Mouse (Mus musculus) midbrain, embryonic 16.5 days (tissue): Measurements from ENCODE around the gene Gm49321. TPM values are rescaled to one million over a fixed set of nuclear protein-coding genes. Genes with fewer than 3 reads are reported as not detected.

Experiments
- ATAC-seq: fragments of 200-750 bp; cut with Nextera tagmentation; 2 replicates; pipeline ENCODE4 v1.8.0; 2017; ENCODE audit warnings: moderate TSS enrichment
- H3K27ac ChIP-seq: fragments of 300-500 bp; sonication (generic); 2 replicates; pipeline ENCODE4 v1.5.1; 2014; ENCODE audit warnings: mild to moderate bottlenecking, low read length, mixed read lengths
- H3K27me3 ChIP-seq: fragments of 300-500 bp; sonication (generic); 2 replicates; pipeline ENCODE4 v1.6.1; 2014; ENCODE audit warnings: low read depth, low read length, mixed read lengths; ENCODE audit not compliant: control insufficient read depth, insufficient read depth
- H3K36me3 ChIP-seq: fragments of 300-500 bp; sonication (generic); 2 replicates; pipeline ENCODE4 v1.6.1; 2014; ENCODE audit warnings: mild to moderate bottlenecking, low read length, moderate library complexity, mixed read lengths; ENCODE audit not compliant: control insufficient read depth, insufficient read depth
- H3K4me1 ChIP-seq: fragments of 300-500 bp; sonication (generic); 2 replicates; pipeline ENCODE4 v1.6.1; 2014; ENCODE audit warnings: mild to moderate bottlenecking, low read length, mixed read lengths; ENCODE audit not compliant: control insufficient read depth, insufficient read depth
- H3K4me2 ChIP-seq: fragments of 300-500 bp; sonication (generic); 2 replicates; pipeline ENCODE4 v1.6.1; 2014; ENCODE audit warnings: mild to moderate bottlenecking, low read length, mixed read lengths
- H3K4me3 ChIP-seq: fragments of 300-500 bp; sonication (generic); 2 replicates; pipeline ENCODE4 v1.5.1; 2014; ENCODE audit warnings: low read depth, mild to moderate bottlenecking, low read length, moderate library complexity, mixed read lengths
- H3K9ac ChIP-seq: fragments of 300-500 bp; sonication (generic); 2 replicates; pipeline ENCODE4 v1.6.1; 2014; ENCODE audit warnings: low read depth, low read length, mixed read lengths
- H3K9me3 ChIP-seq: fragments of 300-500 bp; sonication (generic); replicated peaks from 2 replicates; pipeline ENCODE4 v1.6.1; 2014; ENCODE audit warnings: mild to moderate bottlenecking, low read length, mixed read lengths; ENCODE audit not compliant: control insufficient read depth, poor library complexity, severe bottlenecking
- WGBS: fragments of 180-500 bp; shearing (Covaris S2); extraction: QIAGEN DNeasy Blood & Tissue Kit; methylation state at CpG from one replicate; pipeline ENCODE4 v1.1.7; 2014; 5-methylcytosine and 5-hydroxymethylcytosine counted together
- polyA plus RNA-seq: library from polyadenylated mRNA; unstranded; fragments of >200 nt; fragmentation: Nextera tagmentation; extraction: Ambion mirVana; gene quantifications from 2 replicates; pipeline ENCODE4 v1.2.1, GENCODE M21; 2015

The Gm49321 gene
- polyA plus RNA-seq, 1 experiment from 2014 or later, result 21.2 TPM

DNA sequence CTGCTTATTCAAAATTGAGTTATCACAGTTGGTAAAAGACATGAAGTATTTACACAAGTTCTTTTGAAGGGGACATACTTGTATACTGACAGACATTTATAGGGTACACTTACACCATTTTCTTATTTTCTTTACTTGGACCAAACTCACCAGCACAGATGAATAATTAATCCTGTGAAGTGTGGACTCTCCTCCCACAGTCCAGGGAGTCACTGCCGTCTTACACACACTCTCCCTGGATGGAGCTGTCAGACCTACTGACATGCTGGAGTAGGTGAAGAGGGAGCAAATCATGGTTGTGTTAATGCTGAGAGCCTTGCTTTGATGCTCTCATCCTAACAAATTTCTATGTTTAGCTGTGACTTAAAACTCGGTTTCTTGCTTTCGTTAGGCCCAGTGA is 7.2 kb upstream of the Gm49321 start:
- Histone ChIP-seq H3K27me3 (no peaks in the 10 kb centered on the region), H3K4me2 (no peak overlapping the region), H3K4me1 (no peaks in the 10 kb centered on the region), H3K27ac (no peak overlapping the region), H3K4me3 (no peak overlapping the region), H3K9ac (no peak overlapping the region), H3K36me3 (peaks cover 16% of the 10 kb centered on the region), H3K9me3 (no peaks in the 10 kb centered on the region)
- 81% methylated on average over 3 of the region's 3 CpGs for WGBS
- ATAC-seq, result no peak

GRCm38 (mm10) chr12:73931274-73931673 is 6.2 kb upstream of the Gm49321 start:
- ATAC-seq, result no peak
- H3K27me3 ChIP-seq, result no peaks in the 10 kb centered on the region
- 58% methylated on average over 5 of the region's 5 CpGs for WGBS
- no peak overlapping the region for H3K4me3 ChIP-seq
- no peak overlapping the region for H3K27ac ChIP-seq
- no peaks in the 10 kb centered on the region for H3K4me1 ChIP-seq
- H3K4me2 ChIP-seq, result no peak overlapping the region
- no peaks in the 10 kb centered on the region for H3K9me3 ChIP-seq
- H3K36me3 ChIP-seq, result peaks cover 16% of the 10 kb centered on the region
- no peak overlapping the region for H3K9ac ChIP-seq

- Histone ChIP-seq H3K27ac (no peak overlapping the region), H3K36me3 (peaks cover 12% of the 10 kb centered on the region), H3K9ac (no peak overlapping the region), H3K9me3 (no peaks in the 10 kb centered on the region), H3K27me3 (no peaks in the 10 kb centered on the region), H3K4me2 (no peak overlapping the region), H3K4me3 (no peak overlapping the region), H3K4me1 (no peaks in the 10 kb centered on the region)
- no peak for ATAC-seq
- WGBS, result 97% methylated on average over 2 of the region's 2 CpGs
These were observed 2.9 kb upstream of the Gm49321 start for GRCm38 (mm10) chr12:73934528-73934927.

DNA sequence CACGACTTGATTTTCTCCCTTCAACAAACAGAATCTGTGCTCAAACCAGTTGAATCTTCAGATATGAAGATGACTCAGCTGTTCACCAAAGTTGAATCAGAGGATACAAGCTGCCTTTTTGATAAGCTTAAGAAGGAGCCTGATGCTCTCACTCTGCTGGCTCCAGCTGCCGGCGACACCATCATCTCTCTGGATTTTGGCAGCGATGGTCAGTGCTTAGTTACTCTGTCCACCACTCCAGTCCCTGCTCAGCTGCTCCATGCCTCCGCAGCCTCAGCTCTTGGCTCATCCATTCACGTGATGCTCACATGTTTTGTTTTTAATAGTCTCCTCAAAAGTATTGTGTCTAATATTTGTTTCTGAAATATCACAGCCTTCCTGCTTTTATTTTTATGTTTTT is 2.1 kb downstream of the Gm49321 start:
- no peak for ATAC-seq
- Histone ChIP-seq H3K27me3 (no peaks in the 10 kb centered on the region), H3K36me3 (peaks cover 25% of the 10 kb centered on the region), H3K4me3 (no peak overlapping the region), H3K9ac (no peak overlapping the region), H3K27ac (no peak overlapping the region), H3K4me2 (no peak overlapping the region), H3K9me3 (no peaks in the 10 kb centered on the region), H3K4me1 (no peaks in the 10 kb centered on the region)
- 94% methylated on average over 6 of the region's 6 CpGs for WGBS

DNA sequence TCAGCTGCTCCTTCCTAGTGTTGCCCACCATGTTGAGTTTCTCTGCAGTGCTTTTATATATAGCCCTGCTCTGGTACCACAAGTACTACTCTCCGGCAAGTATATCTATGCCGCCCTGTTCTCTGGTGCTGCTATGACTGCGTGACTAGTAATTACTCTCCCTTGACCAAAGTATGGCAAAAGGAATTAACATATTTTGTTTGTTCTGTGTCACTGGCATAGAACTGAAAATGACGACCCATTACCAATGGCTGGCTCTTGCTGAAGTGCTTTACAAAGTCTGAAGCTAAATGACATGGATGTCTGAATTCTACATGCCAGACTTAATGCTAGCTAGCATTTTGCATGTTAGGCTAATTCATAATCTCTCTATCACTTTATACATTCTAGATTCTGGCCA is 11.0 kb downstream of the Gm49321 start:
- WGBS, result 89% methylated on average over 4 of the region's 4 CpGs
- H3K4me2 ChIP-seq, result no peak overlapping the region
- no peak for ATAC-seq
- no peaks in the 10 kb centered on the region for H3K9me3 ChIP-seq
- no peaks in the 10 kb centered on the region; the same call in 1 of the 2 replicates for H3K27me3 ChIP-seq
- no peak overlapping the region for H3K4me3 ChIP-seq
- H3K36me3 ChIP-seq, result peaks cover 8% of the 10 kb centered on the region; the same call in 1 of the 2 replicates
- no peak overlapping the region for H3K9ac ChIP-seq
- no peak overlapping the region for H3K27ac ChIP-seq
- peaks cover 6% of the 10 kb centered on the region for H3K4me1 ChIP-seq

DNA sequence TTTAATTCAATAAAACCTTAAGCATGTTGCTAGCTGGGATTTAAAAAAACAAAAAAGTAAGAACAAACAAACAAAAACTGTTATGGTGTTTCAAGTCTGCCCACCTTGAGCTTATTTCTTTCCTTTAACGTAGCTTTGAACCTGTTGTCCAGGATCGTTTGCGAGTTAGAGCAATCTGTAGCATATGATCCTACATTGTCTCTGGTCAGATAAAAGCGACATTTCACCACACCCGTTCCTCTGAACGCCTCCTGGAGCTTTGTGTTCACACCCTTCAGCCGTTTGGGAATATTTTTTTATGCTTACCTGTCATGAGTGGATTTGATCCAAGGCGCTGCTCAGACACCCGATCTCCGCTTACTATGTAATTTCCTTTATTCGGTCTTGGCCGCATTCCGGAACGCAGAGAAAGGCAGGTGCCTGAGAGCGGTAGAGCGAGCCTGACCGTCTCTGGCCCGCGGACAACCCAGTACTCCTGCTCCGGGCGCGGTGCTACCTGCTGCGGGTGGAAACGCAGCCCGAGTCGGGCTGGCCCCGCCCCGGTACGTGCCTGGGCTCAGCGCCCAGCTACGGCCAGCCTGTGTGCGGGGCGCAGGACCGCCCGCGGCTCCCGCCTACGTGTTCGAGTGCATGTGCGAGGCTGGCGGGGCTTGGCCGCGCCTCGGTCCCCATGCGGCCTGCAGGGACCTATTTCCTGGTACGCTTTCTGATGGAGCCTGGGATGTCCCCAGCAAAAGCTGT is 12.0 kb downstream of the Gm49321 start:
- Histone ChIP-seq H3K4me1 (peaks cover 9% of the 10 kb centered on the region), H3K9me3 (no peaks in the 10 kb centered on the region), H3K27me3 (no peaks in the 10 kb centered on the region; the same call in 1 of the 2 replicates), H3K27ac (no peak overlapping the region), H3K4me2 (peak overlapping the region; percentile 84), H3K9ac (peak overlapping the region; percentile 81), H3K4me3 (peak overlapping the region; percentile 51), H3K36me3 (peaks cover 4% of the 10 kb centered on the region; the same call in 1 of the 2 replicates)
- WGBS, result 4% methylated on average over 46 of the region's 46 CpGs
- peak; percentile 92 for ATAC-seq

GRCm38 (mm10) chr12:73952879-73953278 is 15.4 kb downstream of the Gm49321 start:
- peak; percentile 41 for ATAC-seq
- peak overlapping the region; percentile 68 for H3K4me2 ChIP-seq
- peak overlapping the region; percentile 30 for H3K4me3 ChIP-seq
- H3K9ac ChIP-seq, result peak overlapping the region; percentile 53
- H3K36me3 ChIP-seq, result no peaks in the 10 kb centered on the region
- H3K27ac ChIP-seq, result no peak overlapping the region
- H3K9me3 ChIP-seq, result no peaks in the 10 kb centered on the region
- peaks cover 9% of the 10 kb centered on the region for H3K4me1 ChIP-seq
- 4% methylated on average over 15 of the region's 15 CpGs for WGBS
- H3K27me3 ChIP-seq, result no peaks in the 10 kb centered on the region; the same call in 1 of the 2 replicates

DNA sequence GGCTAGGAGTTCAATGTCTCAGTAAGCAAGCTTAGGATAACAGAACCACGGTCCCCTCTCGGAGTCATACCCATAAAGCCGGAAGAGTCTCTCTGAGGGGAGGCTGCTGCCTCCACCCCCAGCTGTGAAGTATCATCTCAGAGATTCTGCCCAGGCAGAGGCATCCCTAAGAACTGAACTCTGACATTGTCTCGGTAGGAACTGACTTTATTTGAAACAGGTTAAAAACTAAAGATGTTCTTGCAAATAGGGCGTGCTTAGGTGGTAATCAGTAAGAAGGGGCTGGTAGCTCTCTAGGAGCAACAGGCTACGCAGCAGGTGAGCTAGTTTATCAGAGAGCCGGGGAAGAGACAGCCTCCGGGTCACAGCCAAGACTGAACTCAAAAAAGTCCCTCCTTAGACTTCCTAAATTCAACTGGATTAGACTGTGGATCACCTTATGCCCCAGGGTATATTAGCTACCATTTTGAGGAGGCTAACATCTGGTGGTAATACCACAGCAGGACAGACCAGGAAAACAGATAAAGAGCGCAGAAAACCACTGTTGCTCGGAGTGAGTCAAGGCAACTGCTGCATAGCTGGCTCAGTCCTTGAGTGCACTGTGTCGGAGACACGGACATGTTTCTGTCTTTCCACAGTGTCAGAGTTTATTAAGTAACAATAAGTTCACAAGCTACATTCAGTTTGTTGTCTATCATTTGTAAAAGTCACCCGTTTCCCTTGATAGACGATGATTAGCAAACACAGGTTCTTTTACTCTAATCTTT is 16.1 kb downstream of the Gm49321 start:
- WGBS, result 54% methylated on average over 14 of the region's 14 CpGs
- Histone ChIP-seq H3K4me1 (peaks cover 9% of the 10 kb centered on the region), H3K4me3 (peak overlapping the region; percentile 30; the same call in 1 of the 2 replicates), H3K36me3 (no peaks in the 10 kb centered on the region), H3K27ac (no peak overlapping the region), H3K27me3 (no peaks in the 10 kb centered on the region; the same call in 1 of the 2 replicates), H3K4me2 (peak overlapping the region; percentile 68), H3K9me3 (no peaks in the 10 kb centered on the region), H3K9ac (no peak overlapping the region)
- ATAC-seq, result no peak

DNA sequence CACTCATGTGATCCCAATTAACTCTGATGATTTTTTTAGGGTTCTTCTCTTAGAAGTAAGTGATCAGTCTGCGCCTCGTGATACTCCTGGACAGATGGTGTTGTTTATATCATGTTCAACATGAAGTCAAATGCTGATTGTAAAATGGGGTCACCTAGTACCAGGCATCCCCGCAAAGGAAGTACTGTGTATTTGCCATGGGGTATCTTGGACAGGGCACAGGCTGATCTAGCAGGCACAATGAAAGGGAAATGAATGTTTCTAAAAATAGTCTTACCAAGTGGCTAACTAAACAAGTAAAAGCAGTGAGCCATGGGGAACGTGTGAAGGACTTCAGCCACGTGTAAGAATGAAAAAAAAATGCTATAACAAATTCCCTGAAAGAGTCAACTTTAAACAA is 17.3 kb downstream of the Gm49321 start:
- Histone ChIP-seq H3K4me2 (no peak overlapping the region), H3K36me3 (no peaks in the 10 kb centered on the region), H3K4me1 (peaks cover 8% of the 10 kb centered on the region), H3K9ac (no peak overlapping the region), H3K27me3 (no peaks in the 10 kb centered on the region), H3K9me3 (no peaks in the 10 kb centered on the region), H3K4me3 (no peak overlapping the region), H3K27ac (no peak overlapping the region)
- 85% methylated on average over 5 of the region's 5 CpGs for WGBS
- ATAC-seq, result no peak
